Mouse (Mus musculus): ENCODE measurements at regions not wholly inside any gene's neighbourhood (a gene's known extent, or its start where the extent isn't known, plus 50 kb on each side); places are given as distances from the start of the nearest gene placed in this dataset.
"Not testable (repeated sequence)": the region's sequence is repeated elsewhere in the genome, so short reads cannot be mapped to it uniquely, and the experiment has no call there.

DNA sequence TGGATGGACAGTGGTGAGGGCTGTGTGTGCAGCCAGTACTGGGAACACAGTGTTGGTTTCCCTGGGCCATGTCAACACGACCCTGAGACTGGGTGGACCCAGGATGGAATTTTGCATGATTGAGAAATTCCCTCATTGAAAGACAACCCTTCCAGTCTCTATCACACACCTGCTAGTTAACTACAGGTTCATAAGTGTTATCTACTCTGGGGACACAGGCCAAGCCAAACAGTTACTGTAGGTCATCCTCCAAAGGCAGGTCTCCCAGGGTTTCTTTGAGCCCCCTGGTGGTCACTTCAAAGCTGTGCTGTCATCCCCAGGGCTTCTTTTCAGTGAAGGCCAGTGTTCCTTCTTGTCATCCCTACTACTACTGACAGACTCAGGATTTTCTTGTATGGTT lies 276.7 kb downstream of the Cyp26b1 start:
- DNase-seq (ENCODE audit: low read depth, low spot score): peak; percentile 4

DNA sequence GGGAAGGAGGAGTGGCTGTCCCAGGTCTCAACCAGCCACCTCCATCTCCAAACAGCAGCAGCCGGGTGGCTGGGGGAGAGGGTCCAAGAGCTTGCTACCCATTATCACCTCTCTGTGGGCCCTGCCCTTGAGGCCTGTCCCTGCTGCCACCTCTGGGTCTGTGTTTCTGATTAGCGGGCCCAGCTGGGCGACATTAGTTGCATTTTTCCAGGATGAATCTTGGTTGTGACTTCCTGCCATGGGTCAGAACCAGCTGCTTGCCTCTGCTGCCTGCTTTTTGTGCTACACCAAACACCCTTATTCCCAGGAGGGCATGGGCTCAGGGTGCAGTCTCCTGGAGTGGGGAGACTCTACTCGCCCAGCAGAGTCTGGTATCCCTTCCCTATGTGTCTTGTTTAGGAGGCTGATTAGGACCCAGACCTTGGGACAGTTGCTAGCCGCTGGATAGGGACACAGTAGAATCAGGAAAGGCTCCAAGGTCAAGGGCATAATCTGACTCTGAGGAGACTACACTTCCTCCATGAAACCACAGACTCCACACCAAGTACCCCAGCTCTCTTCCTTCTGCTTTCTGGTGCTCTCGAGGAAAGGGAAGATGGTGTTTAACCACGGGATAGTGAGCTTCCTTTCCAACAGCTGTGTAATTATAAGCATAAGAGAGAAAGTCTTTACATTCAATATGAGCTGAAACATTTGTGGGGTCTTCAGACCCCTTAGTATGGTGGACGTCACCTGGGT lies 278.4 kb downstream of the Cyp26b1 start:
- no peak for DNase-seq (ENCODE audit: low read depth, low spot score)

DNA sequence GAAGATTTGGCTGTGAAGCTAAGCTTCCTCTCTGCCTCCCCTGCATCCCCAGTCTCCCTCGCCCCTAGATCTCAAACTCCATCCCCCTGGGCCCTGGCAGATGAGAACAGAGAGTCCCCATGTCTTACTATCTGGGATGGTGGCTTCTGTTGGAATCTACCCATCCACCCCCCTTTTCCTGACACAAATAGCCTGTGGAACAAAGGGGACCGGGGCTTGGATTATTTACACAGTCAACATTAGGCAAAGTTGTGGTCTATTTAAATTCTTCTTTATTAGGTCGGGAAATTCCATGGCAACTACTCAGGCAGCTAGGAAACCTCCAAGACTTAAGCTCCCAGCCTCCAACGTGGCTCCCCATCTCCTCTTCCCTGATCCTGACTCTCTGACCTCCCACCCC lies 279.9 kb downstream of the Cyp26b1 start:
- no peak for DNase-seq (ENCODE audit: low read depth, low spot score)

DNA sequence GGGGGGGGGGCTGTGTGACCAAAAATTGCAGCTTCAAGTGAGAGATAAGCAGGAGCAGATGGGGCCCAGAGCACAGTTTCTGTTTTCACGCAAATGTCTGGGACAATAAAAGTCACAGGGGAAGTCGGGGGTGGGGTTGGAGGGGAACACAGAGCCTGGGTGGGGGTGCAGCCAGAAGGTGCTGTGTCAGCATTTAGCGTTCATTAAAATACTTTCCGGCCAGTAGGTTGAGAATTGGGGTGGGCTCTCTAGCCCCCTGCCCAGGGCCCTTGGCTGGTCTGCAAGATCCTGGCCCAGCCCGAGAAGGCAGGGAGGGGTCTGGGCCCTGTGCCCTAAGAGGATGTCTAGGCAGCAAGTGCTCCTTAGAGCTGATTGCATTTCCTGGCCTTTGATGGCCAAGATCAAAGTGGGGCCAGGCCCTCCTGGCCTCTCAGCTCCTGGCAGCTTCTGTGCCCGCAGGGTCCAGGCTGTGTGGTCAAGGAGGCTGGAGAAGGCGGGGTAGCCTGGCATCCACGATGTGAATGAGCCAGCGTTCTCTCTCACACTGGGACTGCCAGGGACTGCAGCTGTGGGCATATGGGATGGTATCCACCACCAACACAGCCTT lies 283.0 kb downstream of the Cyp26b1 start:
- no peak for DNase-seq (ENCODE audit: low read depth, low spot score)

DNA sequence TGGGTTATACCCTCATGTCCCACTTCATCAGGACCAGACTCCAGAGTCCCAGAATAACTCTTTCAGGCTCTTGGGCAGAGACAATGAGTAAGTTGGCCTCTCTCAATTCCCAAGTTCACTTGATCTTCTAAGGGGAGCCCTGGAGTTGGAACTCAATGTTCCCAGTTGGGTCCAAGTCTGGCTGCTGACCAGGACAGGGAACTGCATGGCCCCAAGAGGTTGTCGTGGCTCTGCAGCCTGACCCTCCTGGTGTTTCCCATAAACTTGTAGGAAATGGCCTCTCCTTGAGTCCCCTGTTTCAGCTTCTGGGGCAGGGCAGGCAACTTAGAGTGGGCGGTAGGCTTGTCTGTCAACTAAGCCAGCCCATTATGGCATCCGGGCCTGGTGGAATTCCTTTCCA lies 286.2 kb downstream of the Cyp26b1 start:
- DNase-seq (ENCODE audit: low read depth, low spot score): no peak

DNA sequence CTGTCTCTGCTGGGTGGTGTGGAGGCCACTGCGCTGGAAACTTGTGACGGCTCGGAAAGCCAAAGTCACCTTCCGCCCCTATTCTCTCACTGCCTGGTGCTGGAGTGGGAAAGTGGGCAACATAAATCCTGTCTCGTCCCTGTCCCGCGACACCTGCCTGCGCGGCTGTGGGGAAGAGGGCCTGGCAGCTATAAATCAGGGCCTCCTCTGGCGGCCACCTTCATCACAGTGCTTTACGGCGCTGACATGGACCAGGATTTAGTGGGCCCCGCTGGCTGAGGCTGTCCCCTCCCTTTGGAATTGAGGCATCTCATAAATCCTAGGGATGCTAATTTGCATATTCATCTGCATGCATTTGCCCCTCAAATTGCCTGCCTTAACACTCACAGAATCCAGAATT lies 287.1 kb downstream of the Cyp26b1 start:
- no peak for DNase-seq (ENCODE audit: low read depth, low spot score)

DNA sequence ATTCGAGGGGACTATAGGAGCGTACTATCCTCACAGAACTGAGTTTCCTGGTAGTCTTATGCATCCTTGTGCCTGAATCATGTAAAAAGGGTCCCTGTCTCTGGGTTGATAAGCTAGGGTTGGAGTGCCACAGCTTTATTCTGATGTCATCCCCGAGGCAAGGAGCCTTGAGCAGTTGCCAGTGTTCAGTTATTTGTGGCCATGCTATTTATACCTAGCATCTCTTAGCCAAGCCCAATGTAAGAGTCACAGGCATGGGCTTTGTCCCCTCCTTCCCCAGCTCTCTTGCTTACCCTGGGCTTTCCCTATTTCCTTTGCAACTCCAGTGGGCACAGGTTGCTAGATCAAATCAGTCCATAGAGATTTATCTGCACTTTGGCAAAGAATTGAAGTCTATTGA lies 288.6 kb downstream of the Cyp26b1 start:
- DNase-seq (ENCODE audit: low read depth, low spot score): no peak

DNA sequence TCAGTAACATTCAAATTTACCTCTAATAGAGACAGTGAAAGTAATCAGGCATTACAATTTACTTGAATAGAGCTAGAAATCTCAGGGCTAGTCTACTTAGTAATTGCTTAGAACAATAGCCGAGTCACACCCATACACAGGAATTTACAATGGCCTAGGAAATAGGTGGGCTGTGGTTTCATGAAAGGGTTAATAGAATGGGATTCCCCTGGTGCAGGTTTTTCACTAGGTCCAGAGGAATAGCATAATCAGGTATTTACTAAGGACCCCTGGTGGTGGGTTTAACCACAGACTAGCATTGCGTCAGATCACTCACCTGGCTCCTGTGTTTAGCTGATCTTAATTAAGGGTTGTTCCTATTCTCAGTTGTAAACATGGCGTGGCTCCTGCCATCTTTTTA lies 290.8 kb downstream of the Cyp26b1 start:
- not testable (repeated sequence) for DNase-seq (ENCODE audit: low read depth, low spot score)

DNA sequence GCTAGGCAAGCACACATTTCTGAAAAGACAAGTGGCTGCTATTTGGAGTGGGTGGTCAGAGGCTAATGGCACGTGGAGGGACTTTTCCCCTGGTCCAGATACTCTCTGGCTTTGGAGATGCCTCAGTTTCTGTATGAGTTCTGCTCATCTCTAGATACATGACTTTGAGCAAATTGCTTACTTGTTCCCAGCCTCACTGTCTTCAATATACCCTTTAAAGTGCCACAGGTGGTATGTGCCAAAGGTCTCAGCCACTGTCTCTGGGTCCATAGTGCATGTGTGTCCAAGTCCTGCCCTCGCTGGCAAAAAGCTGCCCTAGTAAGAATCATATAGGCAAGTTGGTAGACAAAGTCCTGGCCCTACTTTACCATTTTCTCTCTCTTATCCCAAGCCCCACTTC lies 291.5 kb downstream of the Dysf start:
- no peak for DNase-seq (ENCODE audit: low read depth, low spot score)

DNA sequence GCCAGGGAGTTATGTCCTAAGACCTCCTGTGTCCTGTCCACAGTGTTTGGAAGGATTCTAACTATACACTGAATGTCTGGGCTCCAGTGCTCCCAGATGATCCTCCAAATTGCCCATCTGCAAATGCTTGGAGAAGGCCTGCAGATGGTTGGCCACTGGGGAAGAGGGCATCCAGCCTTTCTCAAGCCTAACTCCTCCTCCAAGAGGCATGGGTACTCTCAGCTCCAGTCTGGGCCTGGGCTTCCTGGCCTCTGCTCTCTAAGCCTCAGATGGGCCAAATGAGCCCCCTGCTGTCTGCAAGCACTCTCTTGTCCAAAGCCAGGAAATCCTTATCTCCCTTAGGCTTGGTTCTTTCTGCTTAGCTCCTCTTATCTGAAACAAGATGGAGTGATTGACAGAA lies 290.8 kb downstream of the Dysf start:
- DNase-seq (ENCODE audit: low read depth, low spot score): no peak

DNA sequence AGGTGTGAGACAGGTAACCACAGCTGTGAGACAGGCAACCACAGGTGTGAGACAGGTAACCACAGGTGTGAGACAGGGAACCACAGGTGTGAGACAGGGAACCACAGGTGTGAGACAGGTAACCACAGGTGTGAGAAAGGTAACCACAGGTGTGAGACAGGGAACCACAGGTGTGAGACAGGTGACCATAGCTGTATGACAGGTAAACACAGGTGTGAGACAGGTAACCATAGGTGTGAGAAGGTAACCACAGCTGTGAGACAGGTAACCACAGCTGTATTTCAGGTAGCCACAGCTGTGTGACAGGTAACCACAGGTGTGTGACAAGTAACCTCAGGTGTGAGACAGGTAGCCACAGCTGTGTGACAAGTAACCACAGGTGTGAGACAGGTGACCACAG lies 265.5 kb downstream of the Dysf start:
- DNase-seq (ENCODE audit: low read depth, low spot score): not testable (repeated sequence)

DNA sequence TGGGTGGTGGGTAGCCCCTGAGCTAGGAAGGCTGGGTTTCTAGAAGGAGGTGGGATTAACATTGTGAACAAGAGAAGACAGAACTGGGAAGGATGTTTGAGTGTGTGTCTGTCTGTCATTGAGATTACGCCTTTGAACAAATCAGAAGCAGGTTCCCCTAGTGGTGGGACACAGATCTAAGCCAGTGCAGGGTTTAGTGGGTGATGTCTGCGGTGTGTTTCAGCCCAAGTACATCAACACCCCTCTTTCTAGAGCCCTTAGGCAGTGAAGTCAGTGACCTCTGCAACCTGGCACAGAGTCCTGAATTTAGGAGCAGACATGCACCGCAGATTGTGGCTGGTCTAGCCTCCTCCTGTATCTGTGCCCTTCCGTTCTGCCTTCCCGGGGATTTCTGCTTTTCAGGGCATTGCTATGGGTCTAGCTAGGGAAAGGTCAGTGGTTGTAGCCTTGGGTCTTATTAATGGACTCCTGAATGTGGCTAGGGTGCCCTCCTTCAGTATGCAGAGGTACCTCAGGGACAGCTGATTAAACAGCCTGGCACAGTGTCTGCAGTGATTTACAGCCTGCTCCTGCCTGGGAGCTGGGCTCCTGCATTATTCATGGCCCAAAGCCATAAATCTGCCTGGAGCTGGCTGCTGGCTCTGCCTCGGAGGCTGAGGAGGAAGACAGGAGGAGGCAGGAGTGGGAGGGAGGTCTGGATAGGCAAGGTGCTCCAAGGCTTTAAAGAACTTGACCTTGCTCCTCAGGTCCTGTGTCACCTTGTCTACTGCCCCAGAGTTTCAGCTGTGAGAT lies 264.3 kb downstream of the Dysf start:
- no peak for DNase-seq (ENCODE audit: low read depth, low spot score)

DNA sequence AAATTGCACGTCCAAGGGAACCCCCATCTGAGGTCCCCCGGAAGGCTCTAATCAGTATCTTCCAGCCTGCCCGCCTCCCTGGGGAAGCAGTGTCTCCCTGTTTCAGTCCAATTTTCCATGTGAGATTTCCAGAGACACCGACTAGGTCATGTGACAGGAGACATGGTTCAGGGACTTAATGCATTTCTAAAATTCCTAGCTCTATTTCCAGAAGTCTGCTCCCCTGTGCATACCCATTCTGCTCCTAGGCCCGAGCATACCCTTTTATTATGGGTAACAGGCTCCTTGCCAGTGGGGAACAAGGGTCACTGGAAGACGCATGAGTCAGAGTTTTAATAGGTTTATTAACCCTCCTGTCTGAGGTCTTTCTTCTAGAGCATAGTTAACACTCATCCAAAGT lies 263.6 kb downstream of the Dysf start:
- DNase-seq (ENCODE audit: low read depth, low spot score): no peak

DNA sequence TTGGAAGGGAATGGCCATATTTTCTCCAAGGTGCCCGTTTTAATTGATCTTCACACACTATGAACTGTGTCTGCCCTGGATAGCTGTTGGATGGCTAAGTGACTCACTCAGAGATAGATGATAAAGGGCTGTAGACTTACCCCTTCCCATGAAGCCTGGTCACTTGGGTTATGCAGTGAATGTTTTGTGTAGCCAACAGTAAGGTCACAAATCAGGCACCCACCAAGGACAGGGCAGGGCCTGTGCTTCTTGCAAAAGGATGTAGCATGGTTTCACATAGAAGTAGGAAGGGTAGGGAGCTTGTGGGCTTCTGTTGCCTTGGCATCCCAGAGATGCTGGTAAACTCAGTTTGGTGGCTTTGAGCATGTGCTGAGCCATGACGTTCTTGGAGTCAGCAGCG lies 263.1 kb downstream of the Dysf start:
- DNase-seq (ENCODE audit: low read depth, low spot score): no peak

DNA sequence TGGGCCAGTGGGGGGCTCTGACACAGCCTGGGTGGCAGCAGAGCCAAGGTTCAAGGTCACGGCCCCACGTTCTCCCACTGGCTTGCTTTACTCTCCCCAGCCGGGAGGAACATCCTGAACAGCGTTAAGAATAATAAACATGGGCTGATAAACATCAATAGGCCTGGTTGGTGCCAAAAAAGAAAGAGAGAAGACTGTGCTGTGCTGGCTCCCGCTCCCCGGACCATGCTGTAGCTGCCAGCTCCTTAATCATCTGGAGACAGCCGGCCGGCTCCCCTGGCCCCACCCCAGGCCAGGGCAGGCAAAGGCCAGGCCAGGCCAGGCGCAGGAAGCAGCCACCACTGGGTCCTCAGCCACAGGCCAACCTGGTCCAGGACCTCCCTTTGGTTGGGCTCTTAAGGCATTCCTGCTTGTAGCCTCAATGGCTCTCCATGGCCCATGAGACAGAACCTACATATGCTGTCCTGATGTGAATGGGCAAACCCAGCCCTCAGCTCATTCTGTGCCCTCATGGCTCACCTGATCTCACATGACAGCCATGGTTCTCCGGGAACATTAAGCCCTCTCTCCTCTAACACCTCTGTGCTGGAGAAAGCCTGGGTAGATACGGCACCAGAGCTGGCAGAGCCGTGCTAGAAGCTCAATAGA lies 262.3 kb downstream of the Dysf start:
- DNase-seq (ENCODE audit: low read depth, low spot score): no peak

DNA sequence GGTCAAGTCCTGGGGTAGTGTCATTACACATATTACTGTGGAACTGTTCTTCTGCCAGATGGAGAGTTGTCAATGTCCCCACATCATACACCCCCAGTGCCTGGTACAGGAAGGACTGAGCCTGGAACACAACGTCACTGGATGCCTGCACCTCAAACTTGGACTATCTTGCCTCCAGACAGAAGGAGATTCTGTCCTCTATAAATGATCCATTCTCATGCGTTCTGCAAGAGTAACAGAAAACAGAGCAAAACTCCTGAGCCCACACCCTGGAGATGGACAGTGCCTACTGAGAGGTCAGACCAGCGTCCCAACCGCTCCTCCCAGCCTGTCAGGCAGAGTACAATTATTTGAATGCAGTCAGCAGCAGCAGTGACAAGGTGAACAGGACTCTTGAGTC lies 261.1 kb downstream of the Dysf start:
- no peak for DNase-seq (ENCODE audit: low read depth, low spot score)

DNA sequence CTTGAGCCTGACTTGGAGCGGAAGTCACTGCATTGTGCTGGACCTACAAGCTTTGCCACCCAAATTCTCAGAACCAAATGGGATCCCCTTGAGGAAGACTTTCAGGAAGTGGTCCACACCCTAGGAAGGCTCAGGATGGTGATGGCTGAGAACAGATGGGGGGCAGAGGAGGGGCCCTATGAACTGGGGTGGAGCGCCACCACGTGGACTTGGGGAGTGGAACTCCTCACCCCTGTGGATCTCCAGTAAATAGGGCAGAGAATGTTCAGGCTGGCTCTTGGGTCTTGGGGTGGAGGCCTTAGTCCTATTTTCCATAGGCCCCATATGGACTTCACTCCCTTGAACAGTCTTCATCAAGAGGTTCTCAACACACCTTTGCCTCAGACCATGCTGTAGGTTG lies 260.6 kb downstream of the Dysf start:
- no peak for DNase-seq (ENCODE audit: low read depth, low spot score)

DNA sequence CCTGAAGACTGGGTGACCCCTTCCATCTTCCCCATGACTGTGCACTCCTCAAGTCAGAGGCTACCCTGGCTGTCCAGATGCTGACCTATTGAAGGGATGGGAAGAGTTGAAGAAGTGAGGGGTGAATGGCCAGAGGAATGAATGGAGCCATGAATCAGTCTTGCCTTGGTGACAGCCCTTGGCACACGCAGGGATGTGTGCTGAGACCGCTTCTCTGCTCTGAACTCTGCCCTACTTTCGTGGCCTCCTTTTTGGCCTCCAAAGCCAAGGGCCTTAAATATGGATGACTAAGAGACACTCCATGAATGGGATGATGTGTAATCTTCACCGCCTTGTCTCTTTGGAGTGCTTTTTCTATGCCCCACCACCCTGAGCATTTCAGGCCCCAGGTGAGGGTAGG lies 259.7 kb downstream of the Dysf start:
- no peak for DNase-seq (ENCODE audit: low read depth, low spot score)

DNA sequence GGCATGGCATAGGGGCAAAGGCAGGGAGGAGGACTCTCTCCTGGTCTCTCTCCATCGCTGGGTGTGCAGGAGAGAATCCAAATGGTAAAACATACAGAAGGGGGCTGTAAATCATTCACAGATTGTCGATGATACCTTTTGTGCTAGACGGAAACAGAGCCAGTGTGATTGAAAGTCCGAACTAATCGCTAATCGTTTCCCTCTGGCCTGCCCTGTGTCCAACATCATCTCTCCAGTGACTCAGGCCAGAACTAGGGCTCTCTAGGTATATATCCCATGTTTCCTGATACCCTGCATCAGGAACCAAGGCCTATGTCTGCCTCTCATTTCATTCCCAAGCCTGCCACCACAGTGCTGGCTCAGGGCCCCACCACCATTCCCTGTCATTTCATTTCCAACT lies 259.1 kb downstream of the Dysf start:
- DNase-seq (ENCODE audit: low read depth, low spot score): no peak

DNA sequence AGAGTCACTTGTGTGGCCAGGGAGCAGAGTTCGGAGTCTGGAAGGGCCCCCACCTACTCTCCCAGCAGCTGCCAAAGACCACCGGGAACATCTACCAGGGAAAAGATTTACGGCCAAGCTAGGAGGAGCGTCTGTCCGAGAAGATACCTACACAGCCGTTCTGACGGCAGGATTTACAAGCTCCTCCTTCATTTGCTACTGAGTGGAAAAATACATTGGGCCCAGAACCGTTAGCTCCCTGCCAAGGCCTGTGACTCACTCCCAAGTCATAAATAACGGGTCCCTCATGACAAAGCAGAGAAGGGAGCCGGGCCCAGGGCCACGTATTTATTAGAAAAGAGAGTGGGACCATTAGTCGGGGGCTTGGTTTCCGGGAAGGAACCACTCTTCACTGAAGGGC lies 258.3 kb downstream of the Dysf start:
- no peak for DNase-seq (ENCODE audit: low read depth, low spot score)

DNA sequence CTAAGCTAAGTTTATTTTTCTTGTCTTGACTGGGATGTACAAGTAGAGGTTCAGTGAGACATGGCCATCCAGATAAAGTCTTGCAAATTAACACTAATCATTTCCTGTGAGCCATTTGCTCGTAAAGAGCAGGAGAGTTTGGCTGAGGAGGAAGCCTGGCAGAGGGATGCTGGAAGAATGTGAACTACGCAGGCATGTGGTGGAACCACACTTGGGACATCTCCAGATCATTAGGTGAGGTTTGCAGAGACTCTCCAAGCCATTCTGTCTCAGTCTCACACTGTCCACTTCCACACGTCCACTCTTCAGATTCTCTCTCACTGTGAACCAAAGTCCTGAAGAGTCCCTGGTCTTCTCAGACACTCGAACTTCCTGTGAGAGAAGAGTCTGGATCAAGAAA lies 256.3 kb downstream of the Dysf start:
- no peak for DNase-seq (ENCODE audit: low read depth, low spot score)

DNA sequence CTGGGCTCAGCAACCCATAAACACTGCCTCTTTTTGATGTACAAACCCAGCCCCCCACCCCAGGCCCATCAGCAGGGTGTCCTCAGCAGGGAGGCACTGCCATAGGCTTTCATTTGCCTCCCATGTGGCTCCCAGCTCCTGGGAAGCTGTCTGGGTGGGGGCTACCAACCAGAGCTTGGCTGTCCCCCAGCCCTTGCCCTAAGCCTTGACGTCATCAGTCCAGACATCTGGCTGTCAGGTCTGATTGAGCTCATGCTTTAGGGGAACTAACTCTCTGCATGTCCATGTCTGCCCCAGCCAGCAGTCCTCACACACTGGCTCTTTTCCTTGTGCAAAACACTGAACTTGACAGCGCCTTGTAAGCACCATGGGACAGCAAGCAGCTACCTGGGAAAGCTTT lies 255.3 kb downstream of the Dysf start:
- DNase-seq (ENCODE audit: low read depth, low spot score): peak; percentile 6

Data from retina, postnatal 7 days (tissue).